Mouse (Mus musculus) T-helper 1 cell (primary cell): ENCODE measurements around the gene Fndc3b.

Experiments used
- in situ Hi-C: fragments of 300-600 bp; cut with MboI, MseI; formaldehyde crosslinking; loops from one replicate; pipeline ENCODE4 v1.15.1; 2025; ENCODE audit warnings: high pct_unique_total_duplicates

The Fndc3b gene

GRCm38 (mm10) chr3:27622451-27622850, 88.7 kb downstream of the Fndc3b start:
- in situ Hi-C loops, result no loop called here

GRCm38 (mm10) chr3:27621176-27621575, 89.9 kb downstream of the Fndc3b start:
- in situ Hi-C loops, result no loop called here

GRCm38 (mm10) chr3:27617733-27618132, 93.4 kb downstream of the Fndc3b start:
- in situ Hi-C loops, result no loop called here

- in situ Hi-C loops, result no loop called here
These were observed 93.9 kb downstream of the Fndc3b start for GRCm38 (mm10) chr3:27617237-27617499.

- in situ Hi-C loops, result no loop called here
These were observed 94.5 kb downstream of the Fndc3b start for GRCm38 (mm10) chr3:27616421-27617236.

- in situ Hi-C loops, result no loop called here
These were observed 95.6 kb downstream of the Fndc3b start for GRCm38 (mm10) chr3:27615479-27615878.

GRCm38 (mm10) chr3:27613828-27614227, 97.3 kb downstream of the Fndc3b start:
- in situ Hi-C loops, result no loop called here

DNA sequence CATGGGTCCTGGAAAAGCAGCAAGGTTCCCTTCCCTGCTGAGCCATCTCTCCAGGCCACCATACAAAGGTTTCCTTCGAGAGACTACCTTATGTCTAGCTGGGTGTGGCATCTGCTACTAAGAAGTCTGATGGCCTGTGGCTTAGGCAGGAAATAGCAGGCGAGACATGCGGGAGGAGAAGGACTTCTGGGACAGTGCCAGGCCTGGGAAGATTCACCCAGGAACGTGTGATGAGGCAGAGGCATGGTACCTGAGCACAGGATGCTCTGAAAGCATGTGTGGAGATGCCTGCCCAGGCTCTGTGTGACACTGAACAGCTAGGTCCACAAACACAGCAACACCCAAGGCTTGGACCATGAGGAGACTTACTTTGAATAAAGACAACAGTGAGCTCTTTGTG, 98.1 kb downstream of the Fndc3b start:
- in situ Hi-C loops, result no loop called here

DNA sequence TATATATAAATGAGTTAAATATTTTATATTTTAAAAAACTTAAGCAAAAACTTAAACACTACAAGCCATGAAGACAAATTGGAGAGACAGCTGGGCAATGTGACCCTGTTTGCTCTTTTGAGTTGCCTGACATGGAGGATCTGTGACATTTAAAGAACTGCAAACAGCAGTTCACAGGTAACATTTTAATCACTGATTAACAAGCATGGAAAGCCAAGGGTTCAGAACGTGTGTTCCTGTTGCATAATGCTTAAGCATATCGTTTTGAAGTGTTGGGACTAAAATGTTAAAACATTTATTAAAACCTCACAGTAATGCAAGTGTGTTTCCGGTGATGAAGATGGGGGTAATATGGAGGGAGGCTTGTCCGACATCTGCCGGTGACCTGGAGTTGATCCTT, 99.1 kb downstream of the Fndc3b start:
- in situ Hi-C loops, result no loop called here

- in situ Hi-C loops, result no loop called here
These were observed 100.6 kb downstream of the Fndc3b start for GRCm38 (mm10) chr3:27610547-27610946.

DNA sequence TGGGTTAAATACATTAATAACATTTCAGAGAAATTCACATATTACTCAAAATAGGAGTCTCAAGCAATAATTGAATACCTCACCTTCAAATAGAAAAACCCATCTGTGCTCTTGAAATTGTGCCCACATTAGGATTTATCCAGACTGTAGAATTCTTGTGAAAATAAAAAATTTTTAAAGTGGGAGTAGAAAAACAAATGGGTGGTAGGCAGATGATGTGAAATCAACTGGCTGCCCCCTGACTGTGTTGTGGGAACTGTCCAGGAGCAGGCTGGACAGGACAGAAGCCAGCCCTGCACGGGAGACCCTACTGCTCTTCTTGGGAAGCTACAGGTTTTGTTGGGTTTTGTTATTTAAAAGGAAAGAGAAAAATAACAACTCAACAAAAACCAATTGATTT, 101.0 kb downstream of the Fndc3b start:
- in situ Hi-C loops, result no loop called here

GRCm38 (mm10) chr3:27607796-27608151, 103.3 kb downstream of the Fndc3b start:
- in situ Hi-C loops, result no loop called here

DNA sequence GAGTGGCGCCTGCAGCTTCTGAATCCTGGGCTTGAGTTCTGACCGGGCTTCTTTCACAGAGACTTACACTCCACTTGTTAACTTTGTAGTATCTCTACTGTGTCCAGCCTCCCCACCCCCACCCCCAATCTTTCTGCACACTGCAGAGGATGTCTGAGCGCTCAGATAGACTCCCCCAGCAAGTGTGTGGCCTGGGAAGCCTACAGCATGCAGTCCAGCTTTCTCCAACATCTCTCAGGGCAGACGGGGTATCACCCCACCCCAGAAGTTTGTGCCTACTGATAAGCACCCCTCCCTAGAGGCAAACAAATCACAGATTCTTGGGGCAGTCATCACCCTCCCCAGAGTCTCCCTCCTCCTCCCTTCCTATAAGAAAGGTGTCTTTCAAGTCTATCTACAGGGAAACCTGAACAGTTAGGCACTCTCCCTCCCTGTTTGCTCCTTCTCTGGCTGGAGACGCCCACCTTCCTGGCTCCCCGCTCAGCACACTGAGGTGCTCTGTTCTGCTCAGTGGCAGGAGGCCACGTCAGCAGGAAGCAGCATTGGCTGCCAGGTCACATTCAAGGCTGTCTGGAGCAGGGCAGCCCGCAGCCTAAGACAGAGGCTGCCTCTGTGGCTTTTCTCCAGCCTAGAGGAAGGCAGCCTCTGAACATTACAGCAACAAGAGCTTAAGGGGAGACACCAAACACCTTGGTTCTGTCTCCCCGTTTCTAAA, 103.9 kb downstream of the Fndc3b start:
- in situ Hi-C loops, result no loop called here

DNA sequence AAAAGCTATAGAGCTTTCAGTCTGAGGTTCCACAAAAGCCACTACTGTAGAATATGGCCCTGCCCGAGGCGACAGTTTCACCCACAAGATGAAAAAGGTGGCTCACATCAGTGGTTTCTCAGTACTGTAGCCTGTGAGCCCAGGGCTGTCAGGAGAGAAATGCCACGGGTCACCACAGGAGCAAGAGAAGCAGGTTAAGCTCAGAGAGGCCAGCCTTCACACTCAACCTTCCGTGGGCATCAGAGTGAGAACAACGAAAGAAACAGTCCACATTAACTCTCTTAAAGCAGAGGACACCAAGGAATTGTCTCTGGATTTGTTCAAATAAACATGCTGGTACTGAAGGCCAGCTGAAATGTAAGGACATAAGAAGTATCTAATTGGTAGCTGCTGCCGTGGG, 104.5 kb downstream of the Fndc3b start:
- in situ Hi-C loops, result no loop called here

DNA sequence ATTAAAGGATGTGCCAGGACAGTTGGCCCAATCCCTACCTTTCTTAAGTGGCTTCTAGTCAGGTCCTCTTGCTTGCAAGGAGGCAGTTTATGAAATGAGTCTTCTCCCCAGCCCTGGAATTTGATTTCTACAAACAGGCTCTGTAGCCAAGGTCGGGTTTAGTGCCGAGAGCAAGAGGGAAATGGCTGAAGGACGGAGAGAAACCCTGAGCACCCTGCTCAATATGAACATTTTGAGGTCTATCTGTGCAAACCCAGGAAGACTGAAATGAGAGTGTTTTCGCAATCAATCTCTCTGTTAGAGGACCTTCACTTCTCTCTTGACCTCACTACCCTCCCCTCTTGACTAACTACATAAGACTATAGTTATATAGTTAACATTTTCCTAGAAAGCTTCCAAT, 105.5 kb downstream of the Fndc3b start:
- in situ Hi-C loops, result no loop called here

DNA sequence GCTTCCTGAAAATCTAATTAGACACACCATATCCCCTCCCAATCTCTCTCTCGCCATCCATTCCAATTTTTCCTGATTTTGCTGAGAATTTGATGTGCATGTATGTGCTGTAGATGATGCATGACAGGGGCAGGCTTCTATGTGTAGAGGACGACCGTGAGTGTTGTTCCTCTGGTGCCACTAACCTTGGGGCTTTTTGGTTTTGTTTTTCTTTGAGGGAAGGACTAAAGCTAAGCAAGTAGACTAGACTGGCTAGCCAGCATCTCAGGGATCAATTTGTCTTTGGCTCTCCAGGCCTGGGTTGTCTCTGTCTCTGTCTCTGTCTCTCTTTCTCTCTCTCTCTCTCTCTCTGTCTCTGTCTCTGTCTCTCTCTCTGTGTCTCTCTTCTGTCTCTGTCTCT, 106.0 kb downstream of the Fndc3b start:
- in situ Hi-C loops, result no loop called here

- in situ Hi-C loops, result no loop called here
These were observed 106.5 kb downstream of the Fndc3b start for GRCm38 (mm10) chr3:27604629-27605028.

DNA sequence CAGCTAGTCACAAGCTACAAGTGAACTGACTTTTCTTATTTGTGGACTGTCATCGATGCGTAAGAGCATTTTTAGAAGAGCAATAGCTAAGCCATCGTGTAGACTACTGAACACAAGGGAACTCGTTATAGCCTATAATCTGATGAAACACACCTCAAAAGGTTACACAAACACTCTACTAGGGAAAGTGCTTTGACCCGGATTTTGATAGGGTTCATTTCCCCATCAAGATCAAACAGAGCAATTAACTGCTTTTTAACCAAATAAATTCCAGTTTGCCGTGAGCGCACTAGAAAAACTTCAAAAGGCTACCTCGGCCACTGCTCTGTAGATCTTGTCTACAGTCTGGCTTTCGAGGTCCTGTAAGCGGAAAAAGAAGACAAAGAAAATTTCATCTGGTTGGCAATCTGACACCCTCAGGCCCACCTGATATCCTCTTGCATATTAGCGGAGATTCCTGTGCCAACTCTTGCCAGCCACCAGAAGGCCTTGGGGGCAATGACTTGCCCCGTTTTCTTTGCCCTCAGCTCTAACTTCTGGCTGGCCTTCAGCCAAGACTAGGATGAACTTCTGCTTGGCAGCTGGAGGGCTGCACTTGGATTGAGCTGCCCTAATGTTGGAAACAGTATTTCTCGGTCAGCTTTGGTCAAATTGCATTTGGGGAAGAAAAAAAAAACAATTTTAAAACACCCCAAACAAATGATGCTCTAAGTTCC, 107.0 kb downstream of the Fndc3b start:
- in situ Hi-C loops, result no loop called here

DNA sequence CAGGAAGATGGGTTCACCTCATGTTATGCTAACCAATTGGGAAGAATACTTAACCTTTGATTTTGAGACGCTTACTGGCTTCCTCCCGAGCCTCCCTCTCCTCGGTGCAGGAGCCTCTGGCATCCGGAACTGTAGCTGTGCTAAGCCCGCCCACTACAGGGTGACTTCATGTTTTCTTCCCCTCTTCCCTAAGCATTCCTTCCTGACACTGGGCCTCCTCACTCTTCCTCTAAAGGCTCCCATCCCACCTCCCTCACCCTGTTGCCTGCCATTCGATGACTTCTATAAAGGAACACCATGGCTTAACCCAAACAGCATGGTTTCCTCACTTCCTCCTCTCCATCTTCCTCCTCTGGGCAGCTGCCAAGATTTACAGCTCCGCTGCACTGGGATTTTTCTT, 110.5 kb downstream of the Fndc3b start:
- in situ Hi-C loops, result no loop called here

DNA sequence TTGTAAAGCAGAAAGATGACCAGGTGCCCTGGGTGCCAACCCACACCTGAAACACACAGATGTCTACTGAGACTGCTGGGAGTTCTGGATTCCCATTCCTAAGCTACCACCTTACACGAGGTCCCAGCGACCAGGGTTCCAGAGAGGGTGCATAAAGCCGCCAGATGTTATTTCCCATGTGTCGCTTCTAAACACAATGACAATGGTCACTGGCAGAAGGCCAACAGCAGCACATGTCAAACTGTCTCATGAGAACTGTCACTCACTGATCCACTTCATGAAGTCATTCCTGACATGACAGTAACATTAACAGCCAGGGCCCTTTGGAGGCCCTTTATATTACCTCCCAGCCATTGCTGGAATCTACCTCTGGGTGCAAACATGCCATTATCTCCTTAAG, 110.9 kb downstream of the Fndc3b start:
- in situ Hi-C loops, result no loop called here

- in situ Hi-C loops, result no loop called here
These were observed 112.4 kb downstream of the Fndc3b start for GRCm38 (mm10) chr3:27598437-27599382.
